Mouse (Mus musculus) limb, embryonic 15.5 days (tissue): Measurements from ENCODE around the gene Gm853. TPM values are rescaled to one million over a fixed set of nuclear protein-coding genes. Genes with fewer than 3 reads are reported as not detected.

Source experiments
- ATAC-seq: fragments of 200-750 bp; cut with Nextera tagmentation; 2 replicates; pipeline ENCODE4 v1.8.0; 2017; ENCODE audit warnings: low read depth, moderate TSS enrichment; ENCODE audit not compliant: insufficient number of reproducible peaks, low FRiP score, low TSS enrichment
- H3K27ac ChIP-seq: fragments of 300-500 bp; sonication (generic); 2 replicates; pipeline ENCODE4 v1.5.1; 2015; ENCODE audit warnings: moderate library complexity, mild to moderate bottlenecking, inconsistent platforms
- H3K27me3 ChIP-seq: fragments of 300-500 bp; sonication (generic); 2 replicates; pipeline ENCODE4 v1.6.1; 2015; ENCODE audit warnings: inconsistent platforms
- H3K36me3 ChIP-seq: fragments of 300-500 bp; sonication (generic); 2 replicates; pipeline ENCODE4 v1.6.1; 2015; ENCODE audit warnings: inconsistent platforms
- H3K4me1 ChIP-seq: fragments of 300-500 bp; sonication (generic); 2 replicates; pipeline ENCODE4 v1.6.1; 2015; ENCODE audit warnings: inconsistent platforms
- H3K4me2 ChIP-seq: fragments of 300-500 bp; sonication (generic); 2 replicates; pipeline ENCODE4 v1.6.1; 2015; ENCODE audit warnings: mild to moderate bottlenecking, inconsistent platforms
- H3K4me3 ChIP-seq: fragments of 300-500 bp; sonication (generic); 2 replicates; pipeline ENCODE4 v1.5.1; 2015; ENCODE audit warnings: mild to moderate bottlenecking, inconsistent platforms
- H3K9ac ChIP-seq: fragments of 300-500 bp; sonication (generic); 2 replicates; pipeline ENCODE4 v1.6.1; 2015; ENCODE audit warnings: inconsistent platforms
- H3K9me3 ChIP-seq: fragments of 300-500 bp; sonication (generic); 2 replicates; pipeline ENCODE4 v1.6.1; 2016; ENCODE audit warnings: inconsistent platforms
- WGBS: fragments of 180-500 bp; shearing (Covaris S2); methylation state at CpG from one replicate; pipeline ENCODE4 v1.1.7; 2015; 5-methylcytosine and 5-hydroxymethylcytosine counted together
- polyA plus RNA-seq: library from polyadenylated mRNA; unstranded; fragments of >200 nt; fragmentation: Nextera tagmentation; extraction: Ambion mirVana; gene quantifications from 2 replicates; pipeline ENCODE4 v1.2.1, GENCODE M21; 2015

Gene Gm853
- polyA plus RNA-seq, 1 experiment from 2014 or later: not detected

DNA sequence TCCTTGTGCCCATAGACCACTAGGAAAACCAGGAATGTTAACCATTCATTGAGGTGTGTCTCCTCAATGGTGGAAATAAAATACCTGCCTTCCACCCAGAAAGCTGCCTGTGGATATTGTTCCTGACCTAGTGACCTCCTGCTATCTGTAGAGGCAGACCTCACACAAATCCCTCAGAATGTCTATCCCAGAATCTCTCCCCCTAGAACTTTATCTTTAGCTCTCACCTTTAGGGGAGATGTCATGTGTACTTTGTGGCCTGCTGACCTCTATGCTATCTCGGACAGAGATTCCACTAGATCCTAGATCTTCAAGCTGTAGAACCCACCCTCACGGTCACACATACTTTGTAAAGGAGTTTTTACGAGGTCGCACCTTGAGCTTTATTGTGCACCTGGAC lies 9.0 kb downstream of the Gm853 start:
- no peak overlapping the region for H3K4me2 ChIP-seq
- no peaks in the 10 kb centered on the region for H3K27me3 ChIP-seq
- no peaks in the 10 kb centered on the region for H3K4me1 ChIP-seq
- 62% methylated on average over 4 of the region's 4 CpGs for WGBS
- H3K9me3 ChIP-seq: no peaks in the 10 kb centered on the region
- no peaks in the 10 kb centered on the region for H3K36me3 ChIP-seq
- H3K4me3 ChIP-seq: no peak overlapping the region
- no peak for ATAC-seq
- no peak overlapping the region for H3K27ac ChIP-seq
- H3K9ac ChIP-seq: no peak overlapping the region

DNA sequence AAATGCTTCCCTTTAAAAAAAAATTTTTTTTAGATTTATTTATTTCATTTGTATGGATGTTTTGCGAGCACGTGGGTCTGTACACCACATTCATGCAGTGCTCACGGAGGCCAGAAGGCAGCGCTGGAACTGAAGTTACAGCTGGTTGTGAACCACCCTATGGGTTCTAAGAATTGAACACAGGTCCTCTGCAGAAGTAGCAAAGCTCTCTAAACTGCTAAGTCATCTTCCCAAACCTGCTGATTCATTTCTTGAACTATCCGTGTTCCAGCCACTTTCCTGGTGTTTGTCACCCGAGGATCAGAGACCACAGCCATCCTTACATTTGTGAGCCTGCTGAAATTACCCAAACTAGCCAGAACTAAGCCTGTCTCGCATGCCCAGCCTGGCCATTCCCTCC lies 9.8 kb downstream of the Gm853 start:
- no peaks in the 10 kb centered on the region for H3K9me3 ChIP-seq
- no peak overlapping the region for H3K4me3 ChIP-seq
- no peaks in the 10 kb centered on the region for H3K27me3 ChIP-seq
- WGBS: 71% methylated on average over 7 of the region's 7 CpGs
- H3K27ac ChIP-seq: no peak overlapping the region
- H3K4me1 ChIP-seq: no peaks in the 10 kb centered on the region
- no peak overlapping the region for H3K4me2 ChIP-seq
- H3K36me3 ChIP-seq: no peaks in the 10 kb centered on the region
- no peak overlapping the region for H3K9ac ChIP-seq
- ATAC-seq: no peak

DNA sequence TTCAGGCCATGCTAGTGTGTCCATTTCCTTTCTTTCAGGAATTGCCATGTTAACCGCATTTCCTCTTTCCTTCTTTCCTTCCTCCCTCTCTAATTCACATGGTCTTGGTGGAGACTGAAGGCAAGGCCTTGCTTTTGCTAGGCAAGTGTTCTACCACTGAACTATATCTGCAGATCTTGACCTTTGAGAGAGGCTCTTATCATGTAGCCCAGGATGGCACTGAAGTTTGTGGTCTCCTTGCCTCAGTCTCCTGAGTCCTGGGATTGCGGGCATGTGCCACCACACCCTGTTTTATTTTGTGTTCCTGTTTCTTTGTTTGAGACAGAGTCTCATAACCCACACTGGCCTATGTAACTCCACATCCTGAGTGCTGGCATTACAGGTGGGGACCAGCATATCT lies 10.3 kb downstream of the Gm853 start:
- H3K9ac ChIP-seq: no peak overlapping the region
- H3K4me1 ChIP-seq: no peaks in the 10 kb centered on the region
- ATAC-seq: no peak
- H3K4me2 ChIP-seq: no peak overlapping the region
- WGBS: 89% methylated on average over 2 of the region's 2 CpGs
- H3K27ac ChIP-seq: no peak overlapping the region
- no peak overlapping the region for H3K4me3 ChIP-seq
- no peaks in the 10 kb centered on the region for H3K27me3 ChIP-seq
- H3K9me3 ChIP-seq: no peaks in the 10 kb centered on the region
- H3K36me3 ChIP-seq: no peaks in the 10 kb centered on the region

DNA sequence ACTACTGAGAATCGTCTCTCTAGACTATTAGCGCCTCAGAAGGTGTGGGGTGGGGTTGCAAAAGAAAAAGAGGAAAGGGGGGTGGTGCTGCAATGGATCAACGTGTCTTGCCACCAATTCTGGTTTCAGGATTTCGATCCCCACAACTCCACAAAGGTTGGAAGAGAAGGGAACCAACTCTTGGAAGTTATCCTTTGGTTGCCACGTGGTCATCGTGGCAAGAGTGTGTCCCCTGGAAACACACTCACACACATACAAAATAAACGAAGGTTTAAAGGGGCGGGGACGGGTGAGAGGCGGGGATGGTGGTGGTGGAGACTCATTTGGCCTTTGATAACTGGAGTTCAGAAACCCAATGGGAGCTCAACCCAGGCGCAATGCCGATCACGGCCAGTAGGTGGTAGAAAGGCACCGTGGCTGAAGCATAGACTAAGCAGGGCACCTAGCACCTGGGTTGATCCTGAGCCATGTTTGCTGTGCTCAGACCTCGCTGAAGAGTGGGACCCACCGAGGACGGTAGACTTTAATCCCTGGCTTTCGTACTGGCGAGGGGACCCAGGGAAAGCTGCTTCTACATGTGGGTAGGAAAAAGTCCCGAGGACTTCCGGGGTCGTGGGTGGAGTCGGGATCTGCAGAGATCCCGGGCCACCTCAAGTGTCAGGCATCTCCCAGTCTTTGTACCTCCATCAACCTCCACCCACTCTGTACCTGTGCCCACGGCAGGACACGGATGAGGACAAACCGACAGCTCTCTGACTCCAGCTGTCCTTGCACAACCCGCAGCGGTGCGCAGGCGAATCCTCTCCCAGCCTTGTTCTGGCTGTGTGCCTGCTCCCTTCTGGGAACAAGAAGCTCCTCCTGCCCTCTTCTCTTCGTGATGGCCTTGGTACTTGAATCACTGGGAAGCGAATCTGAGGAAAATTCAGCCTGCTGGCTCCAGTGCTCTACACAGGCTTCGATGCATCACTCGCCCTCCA lies 23.2 kb downstream of the Gm853 start:
- no peak overlapping the region for H3K27ac ChIP-seq
- H3K4me1 ChIP-seq: peaks cover 5% of the 10 kb centered on the region
- no peaks in the 10 kb centered on the region for H3K9me3 ChIP-seq
- ATAC-seq: 0 out of 2 replicates have a peak, but pooled peaks have one; percentile 30
- peaks cover 12% of the 10 kb centered on the region for H3K27me3 ChIP-seq
- peak overlapping the region; percentile 68 for H3K4me2 ChIP-seq
- H3K4me3 ChIP-seq: peak overlapping the region; percentile 35
- no peak overlapping the region for H3K9ac ChIP-seq
- H3K36me3 ChIP-seq: no peaks in the 10 kb centered on the region
- 15% methylated on average over 35 of the region's 35 CpGs for WGBS

DNA sequence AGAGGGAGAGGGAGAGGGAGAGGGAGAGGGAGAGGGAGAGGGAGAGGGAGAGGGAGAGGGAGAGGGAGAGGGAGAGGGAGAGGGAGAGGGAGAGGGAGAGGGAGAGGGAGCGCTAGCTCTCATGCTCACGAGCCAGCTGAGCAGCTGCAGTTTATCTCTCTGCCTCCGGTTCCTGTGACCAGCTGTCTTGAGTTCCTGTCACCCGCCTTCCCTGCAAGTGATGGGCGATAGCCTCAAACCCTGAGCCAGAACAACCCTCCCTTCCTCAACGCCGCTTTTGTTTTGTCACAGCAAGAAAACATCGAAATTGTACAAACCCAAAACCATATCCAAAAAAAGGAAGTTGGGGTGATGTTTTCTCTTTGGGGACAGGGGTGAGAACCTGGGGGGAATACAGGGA lies 25.7 kb downstream of the Gm853 start:
- no peak overlapping the region for H3K4me3 ChIP-seq
- peaks cover 5% of the 10 kb centered on the region for H3K4me1 ChIP-seq
- ATAC-seq: no peak
- H3K4me2 ChIP-seq: no peak overlapping the region
- H3K27ac ChIP-seq: no peak overlapping the region
- 77% methylated on average over 8 of the region's 8 CpGs for WGBS
- no peak overlapping the region for H3K9ac ChIP-seq
- no peaks in the 10 kb centered on the region for H3K9me3 ChIP-seq
- peaks cover 15% of the 10 kb centered on the region for H3K27me3 ChIP-seq
- no peaks in the 10 kb centered on the region for H3K36me3 ChIP-seq

DNA sequence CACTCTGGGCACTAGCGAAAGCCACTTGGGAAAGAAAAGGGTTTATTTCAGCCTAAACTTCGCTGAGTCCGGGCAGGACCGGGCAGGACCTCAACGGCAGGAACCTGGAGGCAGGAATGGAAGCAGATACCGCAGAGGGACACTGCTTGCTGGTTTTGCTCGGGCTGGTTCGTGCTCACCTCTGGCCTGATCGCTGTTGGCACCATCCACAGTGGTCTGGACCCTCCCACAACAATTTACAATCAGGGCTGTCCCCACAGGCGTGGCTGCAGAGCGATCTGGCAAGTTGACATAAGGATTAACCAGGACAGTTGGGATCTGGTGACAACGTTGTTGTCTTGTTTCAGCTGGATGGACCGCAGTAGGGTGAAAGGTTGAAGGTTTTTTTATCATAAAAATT lies 26.3 kb downstream of the Gm853 start:
- no peaks in the 10 kb centered on the region for H3K36me3 ChIP-seq
- peaks cover 15% of the 10 kb centered on the region for H3K27me3 ChIP-seq
- no peak overlapping the region for H3K4me2 ChIP-seq
- no peaks in the 10 kb centered on the region for H3K9me3 ChIP-seq
- H3K9ac ChIP-seq: no peak overlapping the region
- H3K4me1 ChIP-seq: peaks cover 5% of the 10 kb centered on the region
- no peak for ATAC-seq
- no peak overlapping the region for H3K4me3 ChIP-seq
- H3K27ac ChIP-seq: no peak overlapping the region
- WGBS: 68% methylated on average over 13 of the region's 13 CpGs

DNA sequence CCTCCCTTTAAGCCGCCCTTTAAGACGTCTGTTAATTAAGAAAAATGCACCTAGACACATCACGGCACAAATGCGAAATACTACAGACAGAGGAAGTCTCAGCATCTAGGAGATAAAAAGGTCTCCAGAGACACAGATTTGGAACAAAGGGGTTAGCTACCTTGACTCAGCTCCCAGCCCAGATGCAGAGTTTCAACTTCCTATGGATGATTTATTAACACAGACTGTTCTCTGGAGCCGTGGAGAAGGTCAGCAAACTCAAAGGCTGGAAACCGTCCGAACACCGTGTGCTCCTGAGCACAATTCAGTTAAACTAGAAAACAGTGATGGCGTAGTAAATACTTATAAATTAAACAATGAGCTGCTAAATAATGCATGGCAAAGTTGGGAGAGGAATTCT lies 29.9 kb downstream of the Gm853 start:
- Histone ChIP-seq H3K9me3 (no peaks in the 10 kb centered on the region), H3K27ac (no peak overlapping the region), H3K36me3 (no peaks in the 10 kb centered on the region), H3K4me1 (peaks cover 4% of the 10 kb centered on the region; the same call in 1 of the 2 replicates), H3K4me2 (no peak overlapping the region), H3K9ac (no peak overlapping the region), H3K27me3 (peaks cover 10% of the 10 kb centered on the region; the same call in 1 of the 2 replicates), H3K4me3 (no peak overlapping the region)
- WGBS: 28% methylated on average over 9 of the region's 9 CpGs
- ATAC-seq: no peak

DNA sequence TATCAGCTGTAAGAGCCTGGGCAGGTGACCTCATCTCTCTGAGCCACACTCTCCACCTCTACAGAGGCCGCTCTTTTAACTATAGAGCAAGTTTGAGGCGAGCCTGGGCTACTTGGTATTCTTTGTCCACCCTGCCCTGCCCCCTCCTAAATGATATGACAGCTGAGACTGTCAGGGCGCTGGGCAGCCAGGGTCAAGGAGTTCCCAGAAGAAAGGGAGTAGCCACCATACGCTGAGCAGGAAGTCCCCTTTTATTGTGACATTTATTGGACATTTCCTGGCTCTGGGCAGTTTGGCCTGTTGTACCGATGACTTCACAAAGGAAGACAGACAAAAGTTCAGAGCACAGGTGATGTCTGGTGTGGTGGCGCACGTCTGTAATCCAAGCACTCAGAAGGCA lies 32.6 kb downstream of the Gm853 start:
- ATAC-seq: no peak
- no peak overlapping the region for H3K4me2 ChIP-seq
- WGBS: 52% methylated on average over 7 of the region's 7 CpGs

DNA sequence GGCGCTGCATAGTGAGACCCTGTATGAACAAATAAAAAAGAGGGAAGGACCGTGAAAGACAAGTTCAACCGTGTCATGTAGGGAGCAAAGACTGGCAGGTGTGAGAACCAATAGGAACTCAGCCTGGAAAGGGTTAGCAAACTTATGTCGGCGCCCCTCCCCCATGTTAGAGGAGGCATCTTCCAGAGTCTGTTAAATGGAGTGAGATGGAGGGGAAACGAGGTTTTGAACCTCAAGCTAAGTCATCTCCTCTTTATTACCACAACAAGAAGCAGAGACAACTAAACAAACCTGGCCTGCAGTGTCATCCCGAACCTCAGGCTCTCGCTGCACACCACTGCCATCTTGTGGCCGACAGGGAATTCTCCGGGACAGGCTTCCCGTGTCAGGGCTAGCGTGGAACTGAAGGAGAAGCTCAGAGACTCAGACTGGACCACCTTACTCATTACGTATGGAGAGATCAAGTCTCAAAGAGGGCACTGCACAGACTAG lies 33.3 kb downstream of the Gm853 start:
- Histone ChIP-seq H3K4me3 (peak overlapping the region; percentile 28), H3K4me2 (peak overlapping the region; percentile 36), H3K27ac (no peak overlapping the region), H3K27me3 (peaks cover 6% of the 10 kb centered on the region; the same call in 1 of the 2 replicates), H3K9me3 (no peaks in the 10 kb centered on the region), H3K9ac (no peak overlapping the region), H3K36me3 (no peaks in the 10 kb centered on the region), H3K4me1 (peaks cover 4% of the 10 kb centered on the region; the same call in 1 of the 2 replicates)
- no peak for ATAC-seq
- 2% methylated on average over 13 of the region's 13 CpGs for WGBS

More for the DNA sequence above, 32.6 kb downstream of the Gm853 start:
- Histone ChIP-seq H3K4me1 (peaks cover 4% of the 10 kb centered on the region; the same call in 1 of the 2 replicates), H3K9ac (no peak overlapping the region), H3K4me3 (no peak overlapping the region), H3K9me3 (no peaks in the 10 kb centered on the region), H3K27me3 (peaks cover 8% of the 10 kb centered on the region; the same call in 1 of the 2 replicates), H3K27ac (no peak overlapping the region), H3K36me3 (no peaks in the 10 kb centered on the region)

DNA sequence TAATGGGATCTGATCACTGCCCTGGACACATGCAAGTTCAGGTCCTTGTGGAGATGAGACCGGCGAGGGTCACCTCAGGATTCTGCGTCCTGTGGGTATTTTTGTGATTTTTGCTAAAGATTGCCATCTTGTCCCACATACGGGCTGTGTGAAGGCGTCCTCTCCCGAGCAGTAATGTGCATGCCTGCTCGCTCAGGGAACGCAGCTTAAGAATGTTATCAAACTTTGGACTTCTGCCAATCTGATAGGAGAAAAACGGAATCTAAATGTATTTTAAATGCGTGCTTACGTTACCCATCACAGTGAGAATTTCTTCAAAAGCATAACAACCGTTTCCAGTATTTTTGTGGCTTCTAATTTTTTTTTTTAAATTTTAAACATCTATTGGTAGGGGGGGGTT lies 35.3 kb downstream of the Gm853 start:
- Histone ChIP-seq H3K4me1 (peaks cover 4% of the 10 kb centered on the region; the same call in 1 of the 2 replicates), H3K4me3 (no peak overlapping the region), H3K9ac (no peak overlapping the region), H3K36me3 (no peaks in the 10 kb centered on the region), H3K27me3 (0 out of 2 replicates have a peak, but pooled peaks cover 3% of the 10 kb centered on the region), H3K27ac (no peak overlapping the region), H3K4me2 (no peak overlapping the region), H3K9me3 (no peaks in the 10 kb centered on the region)
- 64% methylated on average over 12 of the region's 12 CpGs for WGBS
- ATAC-seq: no peak

DNA sequence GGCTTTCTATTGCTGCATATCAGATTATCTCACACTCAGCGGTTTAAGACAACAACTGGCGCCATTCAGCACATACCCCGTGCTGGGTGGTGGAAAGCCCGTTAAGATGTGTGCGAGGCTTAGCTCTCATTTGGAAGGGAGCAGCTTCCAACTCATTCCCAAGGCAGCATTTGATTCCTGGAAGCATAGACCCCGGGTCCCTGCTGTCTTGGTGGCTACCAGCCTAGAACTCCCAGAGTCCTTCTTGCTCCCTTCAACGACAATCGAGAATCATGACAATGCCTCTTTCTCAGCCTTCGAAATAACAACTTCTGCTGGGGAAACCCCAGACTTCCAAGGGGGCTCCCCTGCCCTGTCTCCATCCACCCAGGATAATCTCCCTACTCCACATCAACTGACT lies 35.8 kb downstream of the Gm853 start:
- WGBS: 77% methylated on average over 9 of the region's 9 CpGs
- no peak for ATAC-seq
- Histone ChIP-seq H3K4me2 (no peak overlapping the region), H3K9ac (no peak overlapping the region), H3K27ac (no peak overlapping the region), H3K4me1 (peaks cover 4% of the 10 kb centered on the region; the same call in 1 of the 2 replicates), H3K27me3 (0 out of 2 replicates have a peak, but pooled peaks cover 3% of the 10 kb centered on the region), H3K36me3 (no peaks in the 10 kb centered on the region), H3K4me3 (no peak overlapping the region), H3K9me3 (no peaks in the 10 kb centered on the region)

DNA sequence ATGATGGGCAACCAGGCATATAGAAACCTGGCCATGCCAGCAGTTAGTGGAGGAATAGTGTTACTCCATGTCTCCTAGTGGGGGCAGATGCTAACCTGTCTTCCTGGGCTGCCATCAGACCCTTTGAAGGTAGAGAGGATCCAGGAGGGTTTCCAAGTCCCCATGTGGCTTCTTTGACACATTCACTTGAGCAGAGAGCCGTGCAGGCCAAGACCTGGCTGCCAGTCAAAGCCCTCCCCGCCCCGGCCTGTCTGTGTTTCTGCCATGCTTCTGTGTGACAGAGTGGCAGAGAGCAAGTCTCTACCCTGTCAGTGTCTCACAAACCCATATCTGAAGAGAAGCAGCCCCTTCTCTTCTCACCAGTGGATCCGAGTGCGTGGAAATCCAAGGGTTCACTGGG lies 38.3 kb downstream of the Gm853 start:
- no peak for ATAC-seq
- Histone ChIP-seq H3K9ac (no peak overlapping the region), H3K4me1 (peaks cover 7% of the 10 kb centered on the region; the same call in 1 of the 2 replicates), H3K27me3 (no peaks in the 10 kb centered on the region), H3K4me3 (no peak overlapping the region), H3K27ac (no peak overlapping the region), H3K36me3 (no peaks in the 10 kb centered on the region), H3K4me2 (no peak overlapping the region), H3K9me3 (no peaks in the 10 kb centered on the region)
- 84% methylated on average over 5 of the region's 5 CpGs for WGBS
